12 mouse cellular contexts compared by ENCODE assay signal in genomic region chr16:94659394-94659793, GRCm38 (mm10).
DNase-seq lines count a peak whose midpoint lies in the region.
"Had no signal": no experiment of that assay in that cellular context is flagged by ENCODE, and none has a peak within 500 bp of the region (broad histone marks: within the 10 kb centered on the region; RNA-seq: fewer than 3 reads in every experiment).

No protein-coding gene starts in this region.

- intact Hi-C loops in left cerebral cortex, postnatal 4 days (cut with DNase I) = no loop called here

- DNase-seq in left cerebral cortex, postnatal 4 days = peak; percentile 28
- DNase-seq in left cerebral cortex, adult 8-10 months (ENCODE audit: low spot score in 2 of 2) = no peak
- DNase-seq in cerebellum, adult 8-10 months = peak; percentile 46
- DNase-seq in cerebellum, postnatal 14 days = peak; percentile 67 to 73
- DNase-seq in urinary bladder, postnatal 14 days (ENCODE audit: low spot score) = no peak
- no peak for DNase-seq in gastrocnemius, adult 18-20 months (ENCODE audit: low spot score)
- DNase-seq in lung, postnatal 36 days = no peak
- DNase-seq: adrenal gland, postnatal 10 days; forebrain, postnatal 0 days; gastrocnemius, adult 2 months; gastrocnemius, postnatal 25 days; heart, postnatal 36 days had no signal

Comparison
In these comparisons a context has a peak if more than half of its experiments do, and no peak if none do; other contexts are left out.
1. DNase-seq: peak in left cerebral cortex, postnatal 4 days (single experiment), cerebellum, adult 8-10 months (single experiment) and cerebellum, postnatal 14 days (2 of 2); none in left cerebral cortex, adult 8-10 months (0 of 2), urinary bladder, postnatal 14 days (single experiment), gastrocnemius, adult 18-20 months (single experiment) and lung, postnatal 36 days (single experiment).